9 mouse cellular contexts compared by ENCODE assay signal in genomic region chr13:35771968-35772382, GRCm38 (mm10).
DNase-seq lines count a peak whose midpoint lies in the region; ATAC-seq and TF ChIP-seq lines count a peak whose summit lies in the region.
"Had no signal": no experiment of that assay in that cellular context is flagged by ENCODE, and none has a peak within 500 bp of the region (broad histone marks: within the 10 kb centered on the region; RNA-seq: fewer than 3 reads in every experiment).

No protein-coding gene starts in this region.

- peak; percentile 27 to 82; a peak in 3 of 4 replicates for TF ChIP-seq CTCF in CH12.LX (conservative IDR thresholded peaks at IDR 0.05 in 1 of 2, IDR thresholded peaks at IDR 0.05 in 1 of 2; ENCODE audit: low read depth in 2 of 2, low read length in 2 of 2)

- TF ChIP-seq RAD21 in CH12.LX (IDR thresholded peaks at IDR 0.05; ENCODE audit: low read depth, low read length): peak; percentile 87

- peak; percentile 67 for TF ChIP-seq EP300 in CH12.LX (IDR thresholded peaks at IDR 0.05; ENCODE audit: low read length)

- no peak overlapping the region for H3K4me2 ChIP-seq in hindbrain, embryonic 13.5 days
- H3K4me2 ChIP-seq in CH12.LX (ENCODE audit: insufficient read depth, low read depth, poor library complexity, severe bottlenecking): peak overlapping the region; percentile 16; the same call in 1 of the 2 replicates
- no peak overlapping the region for H3K4me2 ChIP-seq in forebrain, embryonic 15.5 days (replicated peaks)
- H3K4me2 ChIP-seq in limb, embryonic 13.5 days (replicated peaks): no peak overlapping the region
- H3K4me2 ChIP-seq: embryonic facial prominence, embryonic 12.5 days had no signal

- no peak for ATAC-seq in hindbrain, embryonic 13.5 days (ENCODE audit: low FRiP score)
- ATAC-seq in forebrain, embryonic 15.5 days (replicated peaks): 0 out of 2 replicates have a peak, but pooled peaks have one; percentile 45
- peak; percentile 67 for ATAC-seq in limb, embryonic 13.5 days (ENCODE audit: low FRiP score, low read depth)

- no peaks in the 10 kb centered on the region for H3K9me3 ChIP-seq in hindbrain, embryonic 10.5 days
- no peaks in the 10 kb centered on the region for H3K9me3 ChIP-seq in hindbrain, embryonic 13.5 days
- no peaks in the 10 kb centered on the region for H3K9me3 ChIP-seq in CH12.LX (replicated peaks; ENCODE audit: low read length)
- no peaks in the 10 kb centered on the region for H3K9me3 ChIP-seq in forebrain, embryonic 15.5 days
- H3K9me3 ChIP-seq in limb, embryonic 13.5 days: 0 out of 2 replicates have a peak, but pooled peaks cover 7% of the 10 kb centered on the region
- H3K9me3 ChIP-seq: embryonic facial prominence, embryonic 12.5 days had no signal

- H3K27ac ChIP-seq in hindbrain, embryonic 10.5 days: no peak overlapping the region
- no peak overlapping the region for H3K27ac ChIP-seq in hindbrain, embryonic 13.5 days
- H3K27ac ChIP-seq in CH12.LX (ENCODE audit: insufficient read depth, low read depth): no peak overlapping the region
- no peak overlapping the region for H3K27ac ChIP-seq in forebrain, embryonic 15.5 days (replicated peaks)
- no peak overlapping the region for H3K27ac ChIP-seq in limb, embryonic 13.5 days
- H3K27ac ChIP-seq: embryonic facial prominence, embryonic 12.5 days had no signal

- 74% methylated on average over 9 of the region's 9 CpGs for WGBS in hindbrain, embryonic 10.5 days
- WGBS in hindbrain, embryonic 13.5 days: 68% methylated on average over 9 of the region's 9 CpGs
- 67% methylated on average over 9 of the region's 9 CpGs for WGBS in forebrain, embryonic 15.5 days
- WGBS in limb, embryonic 13.5 days: 58% methylated on average over 9 of the region's 9 CpGs

- no peaks in the 10 kb centered on the region for H3K27me3 ChIP-seq in hindbrain, embryonic 10.5 days (ENCODE audit: insufficient read depth, poor library complexity, severe bottlenecking)
- no peaks in the 10 kb centered on the region for H3K27me3 ChIP-seq in hindbrain, embryonic 13.5 days
- H3K27me3 ChIP-seq in CH12.LX (replicated peaks): no peaks in the 10 kb centered on the region
- no peaks in the 10 kb centered on the region for H3K27me3 ChIP-seq in forebrain, embryonic 15.5 days
- H3K27me3 ChIP-seq in limb, embryonic 13.5 days: no peaks in the 10 kb centered on the region
- H3K27me3 ChIP-seq: embryonic facial prominence, embryonic 12.5 days had no signal

- H3K4me1 ChIP-seq in hindbrain, embryonic 10.5 days (replicated peaks): peaks cover 8% of the 10 kb centered on the region
- H3K4me1 ChIP-seq in hindbrain, embryonic 13.5 days (replicated peaks): no peaks in the 10 kb centered on the region
- peaks cover 10 to 51% of the 10 kb centered on the region in 2 experiments for H3K4me1 ChIP-seq in CH12.LX (ENCODE audit: control insufficient read depth in 1 of 2, insufficient read depth in 2 of 2)
- peaks cover 2% of the 10 kb centered on the region; the same call in 1 of the 2 replicates for H3K4me1 ChIP-seq in forebrain, embryonic 15.5 days
- H3K4me1 ChIP-seq in limb, embryonic 13.5 days: peaks cover 14% of the 10 kb centered on the region

- dilution Hi-C loops in CH12.LX (cut with MboI; ENCODE audit: extremely low pct_ligation_motif_present, extremely low pct_unique_long_range_greater_than_20kb, low sequenced_read_pairs): no loop called here

- in situ Hi-C loops in CH12.LX (cut with MboI; ENCODE audit: low pct_ligation_motif_present, low pct_unique_long_range_greater_than_20kb, low sequenced_read_pairs): loop anchor here (25.0 kb wide), 1 partner anchor 735 kb away; the partner anchor contains the start of gene Eci2

- no peaks in the 10 kb centered on the region for H3K36me3 ChIP-seq in hindbrain, embryonic 10.5 days
- H3K36me3 ChIP-seq in hindbrain, embryonic 13.5 days: no peaks in the 10 kb centered on the region
- H3K36me3 ChIP-seq in CH12.LX (replicated peaks in 1 of 2; ENCODE audit: control insufficient read depth in 1 of 2, insufficient read depth in 1 of 2, low read length in 1 of 2): peaks cover 0 to 7% of the 10 kb centered on the region in 2 experiments
- no peaks in the 10 kb centered on the region for H3K36me3 ChIP-seq in forebrain, embryonic 15.5 days
- H3K36me3 ChIP-seq in limb, embryonic 13.5 days: no peaks in the 10 kb centered on the region
- H3K36me3 ChIP-seq: embryonic facial prominence, embryonic 12.5 days had no signal

- no peak overlapping the region for H3K4me3 ChIP-seq in hindbrain, embryonic 10.5 days
- H3K4me3 ChIP-seq in hindbrain, embryonic 13.5 days: no peak overlapping the region
- no peak overlapping the region for H3K4me3 ChIP-seq in CH12.LX (replicated peaks in 1 of 3; ENCODE audit: low read depth in 2 of 3, low read length in 2 of 3, poor library complexity in 1 of 3)
- no peak overlapping the region for H3K4me3 ChIP-seq in forebrain, embryonic 15.5 days
- H3K4me3 ChIP-seq in limb, embryonic 13.5 days: no peak overlapping the region
- H3K4me3 ChIP-seq: embryonic facial prominence, embryonic 12.5 days had no signal

- H3K9ac ChIP-seq in hindbrain, embryonic 13.5 days: no peak overlapping the region
- no peak overlapping the region for H3K9ac ChIP-seq in CH12.LX (ENCODE audit: insufficient read depth, low read depth)
- H3K9ac ChIP-seq in forebrain, embryonic 15.5 days (replicated peaks): no peak overlapping the region
- no peak overlapping the region for H3K9ac ChIP-seq in limb, embryonic 13.5 days
- H3K9ac ChIP-seq: embryonic facial prominence, embryonic 12.5 days had no signal

- H3K79me2 ChIP-seq in CH12.LX (replicated peaks; ENCODE audit: control insufficient read depth, extremely low read depth, insufficient read depth, poor library complexity, severe bottlenecking): peaks cover 6% of the 10 kb centered on the region

- no peak for TF ChIP-seq POLR2A in CH12.LX (IDR thresholded peaks at IDR 0.05; ENCODE audit: low read depth, low read length)

- peak; percentile 20 for DNase-seq in hindbrain, embryonic 10.5 days (ENCODE audit: low spot score)
- DNase-seq in CH12.LX (ENCODE audit: extremely low read depth): peak; percentile 74
- DNase-seq in adrenal gland, postnatal 25 days: peak; percentile 61
- peak; percentile 38 to 53 for DNase-seq in natural killer cell, adult 2 months (ENCODE audit: low spot score in 2 of 2)
- DNase-seq in MN1 (ENCODE audit: low spot score): no peak

TF ChIP-seq in CH12.LX, 34 proteins besides CTCF, POLR2A, EP300 and RAD21:
- TF ChIP-seq MXI1 (IDR thresholded peaks at IDR 0.05; ENCODE audit: low read depth, low read length) (no peak), MAFK (IDR thresholded peaks at IDR 0.05; ENCODE audit: insufficient replicate concordance, low read length) (no peak), GABPA (IDR thresholded peaks at IDR 0.05; ENCODE audit: insufficient replicate concordance, low read depth, low read length) (no peak), MYC (IDR thresholded peaks at IDR 0.05; ENCODE audit: low read depth, low read length) (no peak), TCF12 (IDR thresholded peaks at IDR 0.05; ENCODE audit: low read depth, low read length) (peak; percentile 87), KAT2A (IDR thresholded peaks at IDR 0.05; ENCODE audit: insufficient replicate concordance, low read length) (no peak), JUN (IDR thresholded peaks at IDR 0.05; ENCODE audit: insufficient read depth, low read depth, low read length) (no peak), USF1 (IDR thresholded peaks at IDR 0.05; ENCODE audit: low read depth, low read length) (no peak), POLR2AphosphoS2 (IDR thresholded peaks at IDR 0.05; ENCODE audit: low read depth, low read length) (no peak), SIN3A (IDR thresholded peaks at IDR 0.05; ENCODE audit: low read length) (peak; percentile 72; the same call in 1 of the 2 replicates), MEF2A (IDR thresholded peaks at IDR 0.05; ENCODE audit: borderline replicate concordance, low read depth, low read length) (no peak; the same call in 1 of the 2 replicates), MAZ (IDR thresholded peaks at IDR 0.05; ENCODE audit: low read depth, low read length) (peak; percentile 70), ELF1 (IDR thresholded peaks at IDR 0.05; ENCODE audit: low read depth, low read length) (no peak), MAX (IDR thresholded peaks at IDR 0.05; ENCODE audit: low read length) (0 out of 2 replicates have a peak, but pooled peaks have one; percentile 33), BHLHE40 (IDR thresholded peaks at IDR 0.05; ENCODE audit: low read depth, low read length) (no peak; the same call in 1 of the 2 replicates), UBTF (IDR thresholded peaks at IDR 0.05; ENCODE audit: low read depth, low read length) (no peak), ZKSCAN1 (IDR thresholded peaks at IDR 0.05; ENCODE audit: borderline replicate concordance, low read depth, low read length) (no peak), USF2 (conservative IDR thresholded peaks at IDR 0.05; ENCODE audit: low read depth, low read length) (no peak), RCOR1 (conservative IDR thresholded peaks at IDR 0.05; ENCODE audit: low read depth, low read length) (no peak; the same call in 1 of the 2 replicates), PAX5 (IDR thresholded peaks at IDR 0.05; ENCODE audit: low read length) (no peak), HCFC1 (IDR thresholded peaks at IDR 0.05; ENCODE audit: low read depth, low read length) (no peak), CHD1 (IDR thresholded peaks at IDR 0.05; ENCODE audit: low read depth, low read length) (no peak), ZNF384 (IDR thresholded peaks at IDR 0.05; ENCODE audit: low read depth, low read length) (no peak), IRF4 (IDR thresholded peaks at IDR 0.05; ENCODE audit: low read depth, low read length) (peak; percentile 70), CHD2 (IDR thresholded peaks at IDR 0.05; ENCODE audit: low read length) (no peak; the same call in 1 of the 2 replicates), JUND (conservative IDR thresholded peaks at IDR 0.05; ENCODE audit: low read depth, low read length) (no peak), ZMIZ1 (IDR thresholded peaks at IDR 0.05; ENCODE audit: low read depth, low read length) (no peak), NELFE (IDR thresholded peaks at IDR 0.05; ENCODE audit: low read depth, low read length) (no peak), ZC3H11A (IDR thresholded peaks at IDR 0.05; ENCODE audit: low read depth, low read length) (peak; percentile 55; the same call in 1 of the 2 replicates), TBP (conservative IDR thresholded peaks at IDR 0.05; ENCODE audit: low read depth, low read length) (no peak), E2F4 (IDR thresholded peaks at IDR 0.05; ENCODE audit: insufficient replicate concordance, low read depth, low read length) (no peak), NRF1 (IDR thresholded peaks at IDR 0.05; ENCODE audit: low read depth, low read length) (no peak), ETS1 (conservative IDR thresholded peaks at IDR 0.05; ENCODE audit: low read depth, low read length) (peak; percentile 34), SMC3 (IDR thresholded peaks at IDR 0.05; ENCODE audit: low read depth, low read length) (peak; percentile 81)
TF ChIP-seq in CH12.LX: peak in this region for 8.
